Mouse (Mus musculus) limb, embryonic 11.5 days (tissue): ENCODE results near the gene Cemip. TPM values are rescaled to one million over a fixed set of nuclear protein-coding genes. Genes with fewer than 3 reads are reported as not detected.

Experiments used
- ATAC-seq: fragments of 200-750 bp; cut with Nextera tagmentation; 2 replicates; pipeline ENCODE4 v1.8.0; 2017; ENCODE audit warnings: low read depth; ENCODE audit not compliant: insufficient number of reproducible peaks, low FRiP score, low TSS enrichment
- DNase-seq: peaks from one replicate; pipeline ENCODE4 v3.0.0-alpha.2; 2015; ENCODE audit warnings: low spot score
- H3K27ac ChIP-seq: fragments of 300-500 bp; sonication (generic); replicated peaks from 2 replicates; pipeline ENCODE4 v1.5.1; 2014; ENCODE audit warnings: low read depth, mild to moderate bottlenecking, low read length
- H3K27me3 ChIP-seq: fragments of 300-500 bp; sonication (generic); 2 replicates; pipeline ENCODE4 v1.6.1; 2014; ENCODE audit warnings: mild to moderate bottlenecking, low read length, mixed read lengths; ENCODE audit not compliant: control insufficient read depth, insufficient read depth
- H3K36me3 ChIP-seq: fragments of 300-500 bp; sonication (generic); 2 replicates; pipeline ENCODE4 v1.6.1; 2014; ENCODE audit warnings: mild to moderate bottlenecking, low read length, moderate library complexity, mixed read lengths; ENCODE audit not compliant: control insufficient read depth, insufficient read depth
- H3K4me1 ChIP-seq: fragments of 300-500 bp; sonication (generic); 2 replicates; pipeline ENCODE4 v1.6.1; 2014; ENCODE audit warnings: low read length, mixed read lengths; ENCODE audit not compliant: control insufficient read depth, insufficient read depth
- H3K4me2 ChIP-seq: fragments of 300-500 bp; sonication (generic); 2 replicates; pipeline ENCODE4 v1.6.1; 2014; ENCODE audit warnings: low read depth, mild to moderate bottlenecking, moderate library complexity; ENCODE audit not compliant: severe bottlenecking
- H3K4me3 ChIP-seq: fragments of 300-500 bp; sonication (generic); 2 replicates; pipeline ENCODE4 v1.5.1; 2014; ENCODE audit warnings: low read depth, low read length
- H3K9ac ChIP-seq: fragments of 300-500 bp; sonication (generic); 2 replicates; pipeline ENCODE4 v1.6.1; 2014; ENCODE audit warnings: mild to moderate bottlenecking, low read length
- H3K9me3 ChIP-seq: fragments of 300-500 bp; sonication (generic); 2 replicates; pipeline ENCODE4 v1.6.1; 2016; ENCODE audit warnings: low read length; ENCODE audit not compliant: control insufficient read depth
- WGBS: fragments of 180-500 bp; shearing (Covaris S2); extraction: QIAGEN DNeasy Blood & Tissue Kit; methylation state at CpG from one replicate; pipeline ENCODE4 v1.1.7; 2014; 5-methylcytosine and 5-hydroxymethylcytosine counted together
- polyA plus RNA-seq: library from polyadenylated mRNA; unstranded; fragments of >200 nt; fragmentation: Nextera tagmentation; extraction: Ambion mirVana; gene quantifications from 2 replicates; pipeline ENCODE4 v1.2.1, GENCODE M21; 2014

Gene Cemip
- polyA plus RNA-seq, 1 experiment from 2014 or later, result not detected

DNA sequence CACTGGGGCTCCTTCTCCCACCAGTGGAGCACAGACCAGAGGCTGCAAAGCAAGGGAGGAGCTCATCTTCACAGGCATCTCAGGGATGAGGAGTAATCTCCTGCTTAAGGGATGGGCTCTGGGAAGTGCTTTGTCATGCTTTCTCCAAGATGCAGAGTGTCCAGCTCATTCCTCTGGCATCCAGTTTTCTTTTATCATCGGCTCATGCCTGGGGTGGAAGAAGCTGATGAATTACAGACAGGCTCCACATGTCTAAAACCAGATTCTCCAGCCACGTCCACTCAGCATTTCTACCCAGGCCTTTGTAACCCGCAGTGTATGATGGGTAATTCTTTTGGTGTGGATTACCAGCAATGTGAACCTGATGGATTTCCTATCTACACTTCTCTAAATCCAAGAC is 1.9 kb upstream of the Cemip start:
- DNase-seq, result no peak
- Histone ChIP-seq H3K9ac (no peak overlapping the region), H3K4me3 (no peak overlapping the region), H3K27me3 (peaks cover 20% of the 10 kb centered on the region), H3K4me2 (no peak overlapping the region), H3K27ac (no peak overlapping the region), H3K4me1 (0 out of 2 replicates have a peak, but pooled peaks cover 3% of the 10 kb centered on the region), H3K36me3 (no peaks in the 10 kb centered on the region), H3K9me3 (no peaks in the 10 kb centered on the region)
- ATAC-seq, result no peak
- 82% methylated on average over 3 of the region's 3 CpGs for WGBS

DNA sequence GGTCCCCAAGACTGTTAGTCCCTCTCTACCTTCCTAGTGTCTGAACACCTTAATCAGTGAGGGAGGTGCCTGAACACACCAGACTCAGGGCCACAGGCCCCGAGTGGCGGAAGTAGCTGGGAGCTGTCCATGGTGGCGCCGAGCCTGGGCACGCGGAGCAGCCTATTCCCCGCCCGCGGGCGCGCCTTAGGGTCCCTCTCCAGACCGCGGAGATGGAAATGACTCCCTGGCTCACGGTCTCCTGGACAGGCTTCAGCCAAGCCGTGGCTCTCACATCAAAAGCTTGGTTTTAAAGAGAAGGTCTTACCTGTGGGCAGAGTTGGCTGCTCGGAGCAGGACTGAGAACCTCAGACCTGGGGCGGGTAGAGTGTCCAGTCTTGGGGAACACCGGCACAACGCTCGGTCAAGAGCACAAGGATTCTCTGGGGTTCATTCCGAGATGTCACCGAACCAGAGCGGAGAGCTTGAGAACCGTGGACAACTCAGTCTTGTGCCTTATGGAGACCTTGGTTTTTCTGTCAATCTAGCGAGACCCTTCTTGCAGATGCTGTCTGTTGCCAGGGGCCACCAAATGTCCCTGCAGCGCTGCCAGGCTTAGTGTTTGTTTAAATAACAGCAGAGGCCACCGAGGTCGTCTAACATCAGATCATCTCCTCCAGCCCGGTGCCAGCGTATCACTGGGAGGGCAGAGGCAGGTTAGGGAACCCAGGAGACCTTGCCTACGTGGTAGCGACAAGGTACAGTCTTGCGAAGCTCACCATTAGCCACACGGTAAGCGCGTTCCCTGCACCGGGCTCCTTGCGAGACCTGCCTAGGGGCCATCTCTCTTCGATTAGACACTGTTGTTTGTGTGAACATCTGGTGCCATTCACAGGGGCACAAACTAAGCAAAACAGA is 1.0 kb downstream of the Cemip start:
- no peak overlapping the region for H3K9ac ChIP-seq
- DNase-seq, result peak; percentile 90
- no peaks in the 10 kb centered on the region for H3K9me3 ChIP-seq
- no peak overlapping the region for H3K4me3 ChIP-seq
- no peak overlapping the region for H3K27ac ChIP-seq
- ATAC-seq, result no peak
- no peaks in the 10 kb centered on the region for H3K36me3 ChIP-seq
- 0 out of 2 replicates have a peak, but pooled peaks cover 3% of the 10 kb centered on the region for H3K4me1 ChIP-seq
- H3K27me3 ChIP-seq, result peaks cover 20% of the 10 kb centered on the region
- WGBS, result 3% methylated on average over 39 of the region's 39 CpGs
- no peak overlapping the region for H3K4me2 ChIP-seq

DNA sequence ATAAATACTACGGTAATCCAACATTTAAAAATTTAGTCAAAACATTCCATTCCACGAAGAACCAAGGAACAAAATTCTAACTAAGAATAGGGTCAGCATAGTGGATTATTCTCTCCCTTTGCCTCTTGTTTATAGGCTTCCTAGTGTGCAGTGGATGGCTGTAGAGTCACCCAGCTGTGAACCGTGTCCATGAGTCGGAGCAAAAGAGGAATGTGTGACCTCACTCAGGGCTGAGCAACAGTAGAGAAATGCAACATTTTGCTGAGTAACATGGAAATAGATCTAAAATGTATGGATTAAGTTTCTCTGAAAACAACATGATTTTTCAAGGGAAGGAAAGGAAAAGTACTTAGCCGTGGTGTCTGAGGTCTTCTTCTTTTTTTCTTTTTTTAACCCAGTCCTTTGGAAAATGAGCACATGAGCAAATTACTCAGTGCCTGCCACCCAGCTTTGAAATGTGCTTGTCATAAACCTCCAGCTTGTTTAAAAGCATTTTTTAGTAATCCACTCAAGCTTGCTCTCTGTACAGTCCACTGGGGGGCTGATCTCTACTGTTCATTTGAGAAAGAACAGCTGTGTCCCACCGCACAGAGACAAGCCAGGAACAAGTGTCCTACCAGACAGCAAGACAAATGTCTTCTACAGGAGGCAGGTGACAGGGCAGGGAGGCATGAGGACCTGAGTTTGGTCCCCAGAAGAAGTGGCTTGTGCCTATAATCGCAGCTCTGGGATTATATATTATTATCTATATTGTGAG is 8.9 kb downstream of the Cemip start:
- no peak for ATAC-seq
- H3K9me3 ChIP-seq, result no peaks in the 10 kb centered on the region
- H3K4me1 ChIP-seq, result no peaks in the 10 kb centered on the region
- H3K4me3 ChIP-seq, result no peak overlapping the region
- H3K27me3 ChIP-seq, result no peaks in the 10 kb centered on the region
- 80% methylated on average over 7 of the region's 7 CpGs for WGBS
- no peak overlapping the region for H3K9ac ChIP-seq
- no peak overlapping the region for H3K27ac ChIP-seq
- H3K36me3 ChIP-seq, result no peaks in the 10 kb centered on the region
- DNase-seq, result no peak
- H3K4me2 ChIP-seq, result no peak overlapping the region

DNA sequence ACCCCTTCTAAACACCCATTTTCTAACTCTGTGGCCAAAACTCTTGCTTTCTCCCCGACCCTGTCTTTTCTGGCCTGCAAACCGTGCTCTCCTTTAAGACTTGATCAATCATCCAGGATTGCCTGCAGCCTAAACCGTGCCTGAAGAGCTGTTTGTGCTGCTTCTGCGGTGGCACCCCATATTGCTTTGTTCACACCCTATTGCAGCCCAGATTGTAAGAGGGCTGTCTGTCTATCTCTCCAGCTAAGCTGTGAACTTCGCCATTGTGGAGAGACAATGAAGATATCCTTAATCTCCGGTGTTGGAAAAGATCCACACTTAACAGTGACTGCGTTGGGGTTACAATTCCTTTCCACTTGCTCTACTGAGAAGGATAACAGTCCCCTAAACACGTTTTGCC is 12.0 kb downstream of the Cemip start:
- H3K9me3 ChIP-seq, result no peaks in the 10 kb centered on the region
- DNase-seq (no peak), ATAC-seq (no peak)
- no peak overlapping the region for H3K4me3 ChIP-seq
- WGBS, result 54% methylated on average over 8 of the region's 8 CpGs
- no peak overlapping the region for H3K4me2 ChIP-seq
- H3K36me3 ChIP-seq, result no peaks in the 10 kb centered on the region
- H3K27ac ChIP-seq, result no peak overlapping the region
- H3K27me3 ChIP-seq, result no peaks in the 10 kb centered on the region
- no peak overlapping the region for H3K9ac ChIP-seq
- no peaks in the 10 kb centered on the region for H3K4me1 ChIP-seq

DNA sequence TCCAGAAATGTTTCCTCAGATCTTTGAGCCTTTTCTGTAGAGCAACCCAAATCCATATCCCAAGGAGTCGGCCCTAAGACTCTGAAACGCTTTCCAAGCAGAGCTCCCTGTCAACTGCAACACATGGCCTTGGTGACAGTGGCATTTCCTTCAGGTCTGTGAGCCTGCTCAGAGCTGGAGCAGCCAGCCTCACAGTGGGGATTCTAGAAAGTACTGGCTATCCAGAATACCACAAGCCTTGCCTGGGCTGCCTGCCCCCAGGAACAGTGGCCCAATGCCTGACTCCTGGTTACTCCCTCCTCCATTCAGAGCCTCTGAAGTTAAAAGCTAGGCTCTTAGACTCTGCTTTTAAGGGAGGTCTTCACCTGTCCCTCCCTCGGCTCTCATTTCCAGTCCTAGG is 12.4 kb downstream of the Cemip start:
- H3K27me3 ChIP-seq, result no peaks in the 10 kb centered on the region
- no peak overlapping the region for H3K27ac ChIP-seq
- no peak overlapping the region for H3K4me3 ChIP-seq
- WGBS, result 81% methylated on average over 3 of the region's 3 CpGs
- H3K9me3 ChIP-seq, result no peaks in the 10 kb centered on the region
- H3K9ac ChIP-seq, result no peak overlapping the region
- no peak overlapping the region for H3K4me2 ChIP-seq
- H3K4me1 ChIP-seq, result no peaks in the 10 kb centered on the region
- DNase-seq (no peak), ATAC-seq (no peak)
- H3K36me3 ChIP-seq, result no peaks in the 10 kb centered on the region

DNA sequence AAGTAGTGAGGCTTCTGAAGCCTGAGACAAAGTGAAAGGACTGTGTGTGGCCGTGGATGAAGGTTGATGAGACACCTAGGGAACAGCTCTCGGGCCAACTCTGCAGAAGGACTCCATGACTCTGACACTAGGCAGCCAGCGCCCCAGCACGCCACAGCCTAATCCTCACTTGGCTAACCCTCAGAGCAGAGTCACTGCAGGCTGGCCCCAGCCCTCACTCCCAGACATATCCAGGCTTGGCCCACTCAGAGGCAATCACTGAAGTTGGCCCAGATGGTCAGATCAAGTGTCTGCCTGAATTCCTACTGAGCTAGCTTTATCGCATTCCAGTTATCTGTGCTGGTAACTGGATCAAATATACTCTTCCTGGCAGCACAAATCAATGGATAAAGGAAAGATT is 17.4 kb downstream of the Cemip start:
- no peak for ATAC-seq
- Histone ChIP-seq H3K36me3 (no peaks in the 10 kb centered on the region), H3K9me3 (no peaks in the 10 kb centered on the region), H3K4me2 (no peak overlapping the region), H3K27ac (no peak overlapping the region), H3K4me3 (no peak overlapping the region), H3K9ac (no peak overlapping the region), H3K4me1 (no peaks in the 10 kb centered on the region), H3K27me3 (no peaks in the 10 kb centered on the region)
- WGBS, result 91% methylated on average over 5 of the region's 5 CpGs
- no peak for DNase-seq

DNA sequence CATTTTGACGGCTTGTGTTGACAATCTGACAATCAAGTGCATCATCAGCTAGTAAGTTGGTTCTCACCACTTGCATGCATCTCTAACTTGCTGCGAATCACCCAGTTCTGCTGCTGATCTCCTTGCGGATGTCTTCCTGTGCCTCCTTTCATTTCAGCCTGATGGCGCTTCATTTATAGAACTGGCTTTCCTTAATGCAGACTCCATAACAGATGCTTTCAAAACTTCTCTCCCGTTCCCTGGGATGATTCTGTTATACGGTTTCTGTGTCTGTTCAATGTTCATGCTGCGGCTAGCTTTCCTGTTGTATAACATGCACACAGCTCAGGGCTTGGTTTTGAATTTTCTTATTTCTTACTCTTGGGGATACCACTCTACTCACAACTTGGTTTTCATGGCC is 26.5 kb downstream of the Cemip start:
- no peak overlapping the region for H3K4me2 ChIP-seq
- WGBS, result 92% methylated on average over 7 of the region's 7 CpGs
- H3K9ac ChIP-seq, result no peak overlapping the region
- no peak for ATAC-seq
- no peaks in the 10 kb centered on the region for H3K36me3 ChIP-seq
- H3K4me3 ChIP-seq, result no peak overlapping the region
- DNase-seq, result no peak
- H3K4me1 ChIP-seq, result peaks cover 7% of the 10 kb centered on the region; the same call in 1 of the 2 replicates
- H3K9me3 ChIP-seq, result no peaks in the 10 kb centered on the region
- no peaks in the 10 kb centered on the region for H3K27me3 ChIP-seq
- no peak overlapping the region for H3K27ac ChIP-seq

DNA sequence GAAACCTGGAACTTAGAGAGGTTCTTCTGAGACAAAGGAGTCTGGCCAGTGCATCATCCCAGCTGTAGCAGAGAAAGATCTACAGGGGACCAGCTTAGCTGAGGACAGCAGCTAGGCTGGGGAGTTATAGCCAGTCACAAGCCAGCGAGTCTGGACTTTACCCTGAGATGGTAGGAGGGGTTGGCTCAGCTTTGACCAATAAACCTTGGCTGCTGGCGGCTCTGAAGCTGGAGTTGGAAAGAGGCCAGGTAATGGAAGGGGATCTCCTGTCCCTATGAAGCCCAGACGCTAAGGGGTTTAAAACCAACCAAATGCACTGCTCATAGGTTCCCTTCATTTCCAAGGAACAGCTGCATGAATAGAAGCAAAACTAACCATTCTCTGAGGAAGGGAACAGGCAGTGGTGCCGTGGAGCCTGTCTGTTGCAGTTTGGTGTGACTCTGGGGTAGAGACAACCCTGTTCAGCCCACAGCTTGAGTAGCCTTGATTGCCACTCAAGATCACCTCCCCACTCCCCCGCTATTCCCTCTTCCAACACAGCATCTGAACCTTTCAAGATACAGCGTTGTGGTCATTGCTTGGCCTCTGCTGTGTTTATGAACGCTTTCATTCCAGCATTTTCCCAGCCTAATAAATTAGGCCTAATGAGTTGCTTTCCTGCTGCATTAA is 30.2 kb downstream of the Cemip start:
- WGBS, result 54% methylated on average over 7 of the region's 7 CpGs
- H3K36me3 ChIP-seq, result no peaks in the 10 kb centered on the region
- H3K9ac ChIP-seq, result no peak overlapping the region
- no peak overlapping the region for H3K27ac ChIP-seq
- H3K4me2 ChIP-seq, result no peak overlapping the region
- no peak for DNase-seq
- H3K27me3 ChIP-seq, result no peaks in the 10 kb centered on the region
- no peak for ATAC-seq
- peaks cover 7% of the 10 kb centered on the region; the same call in 1 of the 2 replicates for H3K4me1 ChIP-seq
- no peak overlapping the region for H3K4me3 ChIP-seq
- H3K9me3 ChIP-seq, result no peaks in the 10 kb centered on the region
